Mouse (Mus musculus) left cerebral cortex, adult 18-20 months (tissue): Measurements from ENCODE around the gene Ccdc141. TPM values are rescaled to one million over a fixed set of nuclear protein-coding genes. Genes with fewer than 3 reads are reported as not detected.
A peak's percentile ranks its signal among the peaks of the same experiment; 100 is the strongest.

Source experiments
- DNase-seq, 2 experiments: peaks; one replicate each; pipeline ENCODE4 v3.0.0; 2021 to 2022; ENCODE audit warnings: low spot score in 2 of 2, mixed read lengths in 1 of 2
- total RNA-seq, 2 experiments: library from RNA; stranded (reverse); gene quantifications; 2 replicates each; pipeline ENCODE4 v1.2.3; 2021

The Ccdc141 gene
- total RNA-seq, 2 experiments from 2014 or later: 18.4 to 21.2 TPM

DNA sequence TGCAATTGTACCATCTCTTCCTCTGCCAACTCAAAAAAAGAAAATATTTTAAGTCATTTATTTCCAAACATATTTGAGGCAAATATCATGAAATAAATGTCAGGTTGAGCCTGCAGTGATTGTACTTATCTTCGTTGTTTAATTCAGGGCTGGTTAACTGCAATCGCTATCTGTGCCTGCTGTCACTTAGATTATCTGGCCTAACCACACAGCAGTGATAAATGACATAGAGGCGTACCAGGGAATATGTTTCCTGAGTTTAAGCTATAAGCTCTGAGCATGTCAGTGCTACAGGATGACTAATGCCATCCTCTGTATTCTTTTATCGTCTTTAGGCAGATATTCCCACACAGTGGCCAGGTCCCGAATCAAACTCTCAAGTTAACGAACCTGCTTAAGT, 31.6 kb downstream of the Ccdc141 start:
- DNase-seq: no peak

DNA sequence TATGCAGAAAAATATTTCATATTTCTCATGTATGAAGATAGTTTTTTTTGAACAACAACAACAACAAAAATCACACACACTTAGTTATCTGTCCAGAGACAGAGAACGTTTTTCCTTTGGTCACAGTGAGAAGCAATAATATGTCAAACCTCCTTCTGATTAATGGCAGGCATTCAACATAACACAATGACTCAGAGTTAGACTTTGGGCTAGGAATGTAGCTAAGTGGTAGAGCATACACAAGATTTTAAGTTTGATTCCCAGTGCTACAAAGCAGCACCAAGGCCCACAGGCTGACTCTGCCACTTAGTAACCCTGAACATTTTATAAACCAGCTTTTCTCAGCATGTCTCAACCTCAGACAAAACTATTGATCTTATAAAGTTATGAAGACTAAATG, 35.5 kb downstream of the Ccdc141 start:
- no peak for DNase-seq

DNA sequence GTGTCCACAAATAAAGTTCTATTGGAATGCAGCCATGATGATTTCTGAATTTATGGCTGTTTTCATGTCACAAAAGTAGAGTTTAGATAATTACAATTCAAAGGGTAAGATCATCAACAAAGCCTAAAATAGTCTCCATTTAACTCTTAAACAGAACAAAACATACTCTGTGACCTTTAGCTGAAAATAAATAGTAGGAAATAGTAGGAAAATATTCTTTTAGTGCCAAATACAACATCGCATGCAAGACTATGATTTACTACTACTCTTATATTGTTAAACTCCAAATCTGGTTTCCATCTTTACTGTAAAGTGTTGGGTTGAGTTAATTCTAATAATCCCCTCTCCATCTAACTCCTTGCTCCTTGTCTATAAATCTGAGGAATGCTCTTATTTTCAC, 37.0 kb downstream of the Ccdc141 start:
- no peak for DNase-seq

DNA sequence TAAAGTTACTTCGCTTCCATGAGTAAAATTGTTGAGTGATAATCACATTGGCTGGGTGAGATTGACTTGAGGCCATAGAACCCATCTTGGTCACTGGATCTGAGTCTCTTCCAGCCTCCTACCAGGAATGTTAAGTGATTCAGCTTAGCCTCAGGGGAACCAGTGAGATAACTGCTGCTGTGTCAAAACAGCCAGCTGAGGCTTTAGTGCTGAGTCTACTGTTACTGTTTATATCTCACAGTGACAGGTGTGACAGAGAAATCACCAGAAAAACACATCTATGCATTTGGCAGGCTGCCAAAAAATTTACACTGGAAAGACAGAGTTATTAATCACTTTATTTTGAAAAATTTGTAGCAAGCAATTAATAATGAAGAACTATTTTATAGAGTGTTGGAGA, 43.5 kb downstream of the Ccdc141 start:
- no peak for DNase-seq

DNA sequence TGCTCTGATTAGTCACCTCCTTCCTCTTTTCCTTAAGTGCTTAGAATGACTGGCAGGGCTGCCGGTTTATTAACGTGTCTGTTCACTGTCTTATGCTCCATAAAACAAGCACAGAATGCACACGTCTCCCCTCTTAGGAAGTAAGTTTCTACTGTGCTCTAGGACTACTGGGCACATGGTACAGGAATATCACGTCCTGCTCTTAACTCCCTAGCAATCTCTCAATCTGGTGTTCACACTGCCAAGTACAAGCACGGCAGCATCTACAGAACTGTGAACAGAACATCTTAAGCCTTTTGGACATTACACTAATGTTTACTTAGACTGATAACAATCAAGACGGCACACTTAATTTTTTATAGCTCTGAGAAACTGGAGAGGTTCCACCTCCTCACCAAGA, 52.3 kb downstream of the Ccdc141 start:
- DNase-seq: no peak

DNA sequence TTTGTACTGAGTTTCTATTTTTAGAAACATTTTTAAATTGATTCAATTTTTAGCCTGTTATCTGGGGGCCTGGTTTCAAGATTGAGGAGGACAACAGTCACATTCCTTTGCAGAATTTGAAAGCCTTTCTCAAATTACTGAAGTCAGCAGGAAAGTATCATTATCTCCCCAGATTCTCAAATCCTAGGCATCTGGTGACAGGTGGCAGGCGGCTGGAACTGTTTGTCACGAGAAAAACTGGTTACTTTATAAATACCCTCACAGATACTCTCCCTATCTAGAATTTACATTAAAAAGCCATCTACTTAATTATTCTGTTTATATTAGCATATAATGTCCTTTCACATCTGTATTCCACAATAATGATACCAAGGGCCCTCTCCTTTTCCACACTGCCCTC, 56.1 kb downstream of the Ccdc141 start:
- DNase-seq: no peak

DNA sequence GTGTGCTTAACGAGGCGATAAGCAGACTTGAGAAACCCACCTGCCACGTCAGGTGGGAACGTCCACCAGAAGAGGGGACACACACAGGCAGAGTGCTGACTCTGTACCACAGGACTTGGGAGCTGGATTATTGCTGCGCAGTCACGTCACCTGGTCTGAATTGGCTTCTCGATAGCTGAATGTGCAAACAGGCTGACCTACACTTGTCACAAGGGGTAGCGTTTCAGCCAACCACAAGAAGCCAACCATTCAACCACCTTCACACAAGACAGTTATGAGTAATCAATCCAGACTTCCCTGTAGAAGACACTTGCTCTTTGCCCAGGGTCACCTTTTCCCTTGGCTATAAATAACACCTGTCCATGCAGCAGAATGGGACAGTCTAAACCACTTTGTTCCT, 56.6 kb downstream of the Ccdc141 start:
- no peak for DNase-seq

DNA sequence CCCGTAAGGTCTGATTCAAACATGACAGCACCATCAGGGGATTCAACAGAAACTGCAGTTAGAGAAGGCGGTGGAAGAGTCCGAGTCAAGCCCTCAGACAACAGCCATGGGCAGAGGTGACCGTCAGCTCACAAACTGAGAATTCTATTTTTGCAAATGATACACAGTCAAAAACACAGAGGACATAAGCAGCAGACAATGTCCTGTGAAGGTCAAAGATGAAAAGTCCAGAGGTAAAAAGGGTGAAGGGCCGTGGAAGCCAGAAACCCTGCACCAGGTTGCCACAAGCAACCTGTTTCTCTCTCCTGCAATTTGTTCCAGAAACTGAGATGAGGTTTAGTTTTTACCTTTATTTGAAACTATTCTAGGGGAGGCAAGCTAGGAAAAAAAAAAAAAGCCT, 57.4 kb downstream of the Ccdc141 start:
- DNase-seq: no peak

DNA sequence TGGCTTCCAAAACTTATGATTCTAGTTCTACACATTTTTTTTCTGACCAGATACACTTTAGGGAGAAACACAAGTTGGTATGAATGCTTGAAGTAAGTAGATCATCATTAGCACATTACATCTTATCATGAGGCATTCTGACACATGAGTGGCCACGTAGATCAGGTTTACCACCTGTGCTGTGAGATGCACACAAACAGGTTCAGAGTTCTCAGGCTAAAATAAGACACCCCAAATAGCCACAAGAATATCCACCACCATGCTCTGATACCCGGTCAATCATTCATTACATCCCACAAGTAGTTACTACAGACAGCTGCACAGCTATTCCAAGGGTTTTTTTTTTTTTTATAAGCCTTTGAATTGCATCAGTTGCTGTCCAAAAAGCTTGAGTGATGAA, 59.3 kb downstream of the Ccdc141 start:
- no peak for DNase-seq

DNA sequence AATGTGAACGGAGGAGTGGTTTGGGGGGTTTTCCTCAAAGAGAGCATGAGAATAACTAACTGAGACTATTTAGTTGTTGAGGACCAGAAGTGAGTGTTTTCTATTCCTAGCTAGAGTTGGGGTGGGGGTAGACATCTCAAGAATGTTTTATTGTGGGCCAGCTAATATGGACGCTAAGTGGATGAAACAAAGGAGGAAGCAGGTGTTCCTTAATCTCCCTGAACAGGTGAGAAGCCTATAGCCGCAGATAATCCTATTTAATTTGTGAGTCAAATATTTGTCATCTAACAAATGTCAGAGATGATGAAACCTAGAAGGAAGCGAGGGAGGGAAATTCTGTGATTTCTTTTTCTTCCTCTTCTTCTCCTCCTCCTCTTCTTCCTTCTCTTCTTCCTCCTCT, 60.1 kb downstream of the Ccdc141 start:
- no peak for DNase-seq

DNA sequence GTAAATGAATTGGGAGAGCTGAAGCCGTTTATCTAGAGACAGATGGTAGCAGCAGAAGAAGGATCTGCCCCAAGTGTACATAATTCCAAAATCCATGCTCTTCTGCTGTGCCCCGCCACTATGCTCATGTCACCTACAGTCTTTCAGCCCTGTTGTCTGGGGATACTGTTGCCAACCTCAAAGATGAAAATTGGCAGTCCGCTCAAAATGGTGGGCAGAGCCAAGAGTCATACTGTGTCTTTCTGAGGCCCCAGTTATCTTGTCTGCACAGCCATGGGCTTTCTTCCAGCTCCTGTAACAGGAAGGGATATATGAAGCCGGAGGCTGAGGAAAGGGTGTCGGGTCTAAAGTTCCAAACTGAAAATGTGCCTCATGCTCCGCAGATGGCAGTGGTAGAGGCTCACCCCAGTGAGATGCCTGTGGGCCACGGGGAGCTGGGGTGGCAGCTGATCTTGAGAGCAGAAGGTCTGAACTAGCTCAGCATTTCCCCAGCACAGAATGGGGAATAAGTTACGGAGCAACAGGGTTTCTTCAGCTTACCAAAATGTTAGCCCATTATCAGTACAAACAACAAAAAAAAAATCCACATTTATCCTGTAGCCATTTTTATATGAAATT, 60.8 kb downstream of the Ccdc141 start:
- DNase-seq: peak in 1 of 2 experiments; percentile 3

DNA sequence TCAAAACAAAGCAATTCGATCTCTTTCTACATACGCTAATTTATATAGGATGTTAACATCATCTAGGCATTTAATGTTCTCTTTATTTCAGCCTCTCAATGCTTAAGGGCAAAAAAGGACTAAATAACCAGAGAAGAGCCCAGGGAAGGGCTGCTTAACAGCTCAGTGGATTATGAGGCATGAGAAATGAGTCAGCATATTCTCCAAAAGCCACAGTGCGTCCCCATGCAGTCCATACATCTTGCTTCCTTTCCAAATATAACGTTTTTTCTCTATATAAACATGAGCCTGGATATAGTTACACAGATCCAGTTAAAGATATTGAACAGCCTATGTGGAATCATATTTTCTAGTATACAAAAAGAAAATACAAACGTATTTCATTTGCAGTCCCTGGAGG, 61.9 kb downstream of the Ccdc141 start:
- DNase-seq: no peak

DNA sequence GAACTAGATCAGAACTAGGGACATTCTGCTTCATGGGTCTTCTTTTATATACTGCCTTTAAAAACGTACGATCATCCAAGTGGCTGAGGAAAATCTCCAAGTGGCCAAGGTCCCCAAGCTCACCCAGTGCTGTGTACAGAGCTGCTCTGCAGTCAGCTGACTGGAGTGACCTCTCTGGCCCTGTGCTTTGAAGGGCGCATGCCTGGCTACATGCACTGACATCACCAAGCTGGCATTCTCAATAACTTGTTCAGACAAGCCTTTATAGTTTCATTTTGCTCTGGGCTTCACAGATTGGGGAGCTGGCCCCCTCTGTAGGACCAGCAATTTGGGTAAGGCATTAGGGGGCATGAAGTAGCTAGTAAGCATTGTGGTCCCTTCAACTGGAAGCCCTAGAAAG, 64.3 kb downstream of the Ccdc141 start:
- no peak for DNase-seq

DNA sequence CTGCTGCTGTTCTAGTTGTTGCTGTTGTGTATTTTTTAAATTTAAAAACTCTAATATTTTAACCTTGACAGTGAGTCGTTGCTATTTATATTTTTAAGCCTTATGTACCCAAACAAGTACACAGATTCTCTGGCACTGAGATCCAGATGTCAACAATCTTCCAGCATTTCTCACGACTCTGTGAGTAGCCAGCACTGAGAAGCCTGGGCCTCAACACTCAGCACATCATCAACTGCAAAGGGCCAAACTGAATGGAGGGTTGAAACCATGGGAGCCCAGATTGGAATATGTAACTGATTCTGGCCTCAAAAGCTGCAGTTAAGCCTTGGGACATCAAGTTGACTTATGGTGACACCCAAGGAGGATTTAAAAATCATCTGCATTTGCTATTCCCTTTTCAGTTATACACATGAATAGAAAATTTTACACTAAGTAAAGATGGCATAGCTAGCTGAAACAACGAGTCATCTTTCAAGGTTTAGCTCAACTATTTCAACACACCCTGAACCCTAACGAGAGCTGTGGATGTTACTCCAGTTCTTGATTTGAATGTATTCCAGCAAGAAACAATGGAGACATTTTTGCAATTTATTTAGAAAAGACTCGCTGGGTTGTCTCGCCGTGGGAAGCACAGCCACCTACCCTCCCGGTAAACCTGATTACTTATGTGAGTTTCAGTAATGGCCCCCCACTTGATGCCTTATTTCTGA, 65.3 kb downstream of the Ccdc141 start:
- DNase-seq: no peak

DNA sequence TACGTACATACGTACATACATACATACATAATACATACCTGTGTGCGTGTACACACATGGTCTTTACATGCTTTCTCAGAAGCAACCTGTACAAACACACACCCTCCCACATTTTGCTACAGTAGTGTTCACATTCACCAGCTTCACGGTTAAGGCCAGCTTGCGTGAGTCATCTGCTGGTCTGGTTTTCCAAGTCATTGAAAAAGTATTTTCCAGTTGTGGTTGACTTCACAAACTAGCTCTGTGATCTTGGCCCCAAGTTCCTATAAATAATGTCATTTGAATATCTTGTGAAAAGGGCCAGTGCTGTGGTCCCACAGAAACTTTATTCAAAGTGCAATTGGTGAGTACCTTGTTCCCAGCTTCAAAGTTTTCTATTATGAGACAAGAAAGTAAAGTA, 67.9 kb downstream of the Ccdc141 start:
- no peak for DNase-seq

DNA sequence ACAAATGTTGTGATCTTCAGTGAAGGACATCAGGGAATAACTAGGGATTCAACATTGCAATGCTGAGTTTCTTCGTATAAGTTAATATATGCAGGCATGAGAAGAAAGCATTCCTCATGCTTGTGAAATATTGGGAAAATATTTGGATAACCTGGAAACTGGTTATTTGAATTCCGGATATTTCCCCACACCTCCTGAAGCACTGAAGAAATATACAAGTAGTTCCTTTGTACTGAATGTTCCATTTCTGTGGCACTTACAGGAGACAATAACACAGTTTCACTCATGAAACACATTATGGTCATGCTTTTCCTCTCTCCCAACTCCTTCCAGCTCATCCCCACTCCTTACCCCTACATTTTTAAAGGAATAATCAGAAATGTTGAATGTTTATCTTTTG, 70.6 kb downstream of the Ccdc141 start:
- no peak for DNase-seq

DNA sequence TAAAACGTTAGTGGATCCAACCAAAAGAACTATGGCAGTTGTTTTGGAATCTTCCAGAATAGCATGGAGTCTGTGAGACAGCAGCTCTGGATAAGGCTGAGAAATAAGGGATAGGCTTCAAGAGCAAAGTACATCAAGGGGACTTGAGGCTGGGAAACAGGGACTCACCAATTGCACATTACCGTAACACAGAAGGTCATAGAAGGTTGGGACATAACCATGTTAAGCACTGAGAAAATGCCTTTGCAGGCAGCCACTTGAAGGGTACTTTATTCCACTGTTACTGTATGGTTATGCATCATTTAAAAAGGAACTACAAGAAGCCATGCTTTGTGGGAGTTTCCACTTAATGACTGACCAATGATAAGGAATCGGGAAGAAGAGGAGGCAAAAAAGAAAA, 71.7 kb downstream of the Ccdc141 start:
- DNase-seq: no peak

DNA sequence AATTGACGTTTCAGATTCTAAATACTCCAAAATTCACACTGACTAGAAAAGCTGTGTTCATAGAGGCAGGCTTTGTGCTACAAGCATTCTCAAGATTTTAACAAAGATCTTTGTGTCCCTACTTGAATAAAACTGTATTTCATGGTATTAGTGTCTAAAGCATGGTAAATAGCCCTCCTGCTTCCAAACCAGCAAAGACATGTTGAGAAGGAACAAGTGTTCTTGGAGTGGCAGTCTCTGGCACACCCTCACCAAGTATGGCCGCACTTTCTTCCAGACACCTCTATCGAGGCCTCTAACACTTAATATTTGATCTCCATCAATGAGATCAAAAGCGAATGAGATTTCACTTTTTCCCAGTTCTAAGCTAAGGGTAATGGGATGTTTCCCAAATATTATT, 78.7 kb downstream of the Ccdc141 start:
- DNase-seq: no peak

DNA sequence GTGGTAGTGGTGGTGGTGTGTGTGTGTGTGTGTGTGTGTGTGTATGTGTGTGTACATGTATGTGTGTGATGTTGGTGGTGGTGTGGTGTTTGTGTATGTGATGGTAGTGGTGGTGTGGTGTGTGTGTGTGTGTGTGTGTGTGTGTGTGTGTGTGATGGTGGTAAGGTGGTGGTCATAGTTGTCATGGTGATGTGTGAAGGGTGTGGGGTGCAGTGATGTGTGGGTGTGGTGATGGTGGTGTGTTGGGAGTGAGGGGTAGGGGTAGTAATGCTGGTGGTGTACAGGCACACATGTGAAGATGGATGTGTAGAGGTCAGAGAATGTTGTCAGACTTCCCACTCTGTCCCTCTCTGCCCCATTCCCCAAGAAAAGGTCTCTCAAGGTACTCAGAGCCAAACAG, 85.1 kb downstream of the Ccdc141 start:
- no peak for DNase-seq

DNA sequence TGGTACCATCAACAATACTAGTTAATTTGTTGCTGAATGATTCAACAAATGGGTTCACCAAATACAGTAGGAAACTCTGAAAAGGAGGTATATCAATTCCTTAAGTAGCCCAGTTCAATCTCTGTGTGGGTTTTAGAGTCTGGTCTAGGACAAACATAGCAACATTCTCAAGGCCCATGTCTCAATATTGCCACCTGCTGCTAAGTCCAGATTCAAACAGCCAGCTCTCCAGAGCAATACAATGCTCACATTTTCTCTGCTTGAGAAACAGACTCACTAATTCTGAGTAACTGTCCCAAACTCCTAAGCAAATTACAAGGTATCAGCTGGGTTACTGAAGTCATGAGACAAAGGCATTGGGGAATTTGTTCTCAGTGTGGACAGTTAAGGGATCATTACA, 85.8 kb downstream of the Ccdc141 start:
- no peak for DNase-seq

DNA sequence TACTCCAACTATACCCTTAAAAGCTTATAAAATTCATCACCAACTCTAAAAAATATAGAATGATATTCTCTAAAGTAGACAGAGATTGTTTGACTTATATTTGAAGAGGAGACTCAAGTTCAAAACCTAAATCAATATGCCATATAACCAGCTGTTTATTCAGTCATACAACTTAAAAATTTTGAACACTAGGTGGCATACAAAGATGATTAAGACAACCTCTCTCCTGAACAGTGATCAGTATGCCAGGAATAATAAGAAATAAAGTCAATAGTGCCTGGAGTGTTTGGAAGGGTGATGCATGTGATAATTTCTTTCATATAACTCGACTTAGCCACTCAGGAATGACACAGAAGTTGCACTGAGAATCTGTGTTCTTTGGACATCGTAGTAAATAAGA, 89.3 kb downstream of the Ccdc141 start:
- DNase-seq: no peak

DNA sequence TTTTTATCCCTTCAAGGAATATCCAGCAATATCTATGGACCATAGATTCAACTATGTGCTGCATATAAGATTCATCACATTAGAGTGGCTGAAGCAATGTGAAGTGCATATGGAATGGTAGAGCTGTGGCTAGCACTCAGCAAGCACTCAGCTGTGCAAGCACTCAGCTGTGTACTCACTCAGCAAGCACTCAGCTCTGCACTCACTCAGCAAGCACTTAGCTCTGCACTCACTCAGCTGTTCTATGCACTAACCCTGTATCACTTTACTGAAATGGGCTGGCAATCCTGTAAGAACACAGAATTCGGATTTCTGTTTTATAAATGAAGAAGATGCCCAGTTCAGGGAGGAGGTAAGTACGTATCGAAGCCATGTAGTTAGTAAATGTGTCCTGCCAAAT, 89.8 kb downstream of the Ccdc141 start:
- no peak for DNase-seq

DNA sequence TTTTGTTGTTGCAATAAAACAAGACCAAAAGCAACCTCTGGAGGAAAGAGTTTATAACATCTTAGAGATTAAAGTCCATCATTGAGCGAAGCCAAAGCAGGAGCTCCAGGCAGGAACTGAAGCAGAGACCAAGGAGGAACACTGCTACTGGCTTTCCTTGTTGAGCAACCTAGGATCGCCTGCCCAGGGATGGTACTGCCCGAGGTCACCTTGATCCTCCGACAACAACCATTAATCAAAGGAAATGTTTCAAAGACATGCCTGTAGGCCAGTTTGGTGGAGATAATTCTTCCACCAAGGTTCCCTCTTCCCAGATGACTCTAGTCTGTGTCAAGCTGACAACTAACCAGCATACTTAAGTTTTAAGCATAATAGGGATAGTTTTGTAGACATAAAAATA, 91.7 kb downstream of the Ccdc141 start:
- DNase-seq: no peak
